Mouse (Mus musculus) embryonic facial prominence, embryonic 14.5 days (tissue): ENCODE results near the gene Gse1. TPM values are rescaled to one million over a fixed set of nuclear protein-coding genes. Genes with fewer than 3 reads are reported as not detected.

Experiments
- ATAC-seq: fragments of 200-750 bp; cut with Nextera tagmentation; 2 replicates; pipeline ENCODE4 v1.8.0; 2017; ENCODE audit warnings: low read depth, moderate number of reproducible peaks, moderate TSS enrichment
- DNase-seq: peaks from one replicate; pipeline ENCODE4 v3.0.0-alpha.2; 2015; ENCODE audit warnings: low spot score
- H3K27ac ChIP-seq: fragments of 300-500 bp; sonication (generic); replicated peaks from 2 replicates; pipeline ENCODE4 v1.5.1; 2014; ENCODE audit warnings: low read depth, mild to moderate bottlenecking, low read length, moderate library complexity
- H3K27me3 ChIP-seq: fragments of 300-500 bp; sonication (generic); replicated peaks from 2 replicates; pipeline ENCODE4 v1.6.1; 2014; ENCODE audit warnings: low read length; ENCODE audit not compliant: control insufficient read depth, insufficient read depth
- H3K36me3 ChIP-seq: fragments of 300-500 bp; sonication (generic); 2 replicates; pipeline ENCODE4 v1.6.1; 2014; ENCODE audit warnings: low read length, mixed read lengths; ENCODE audit not compliant: control insufficient read depth, insufficient read depth
- H3K4me1 ChIP-seq: fragments of 300-500 bp; sonication (generic); 2 replicates; pipeline ENCODE4 v1.6.1; 2014; ENCODE audit warnings: antibody characterized with exemption, low read length; ENCODE audit not compliant: control insufficient read depth, insufficient read depth
- H3K4me2 ChIP-seq: fragments of 300-500 bp; sonication (generic); 2 replicates; pipeline ENCODE4 v1.6.1; 2014; ENCODE audit warnings: low read depth, mild to moderate bottlenecking, low read length, moderate library complexity, mixed read lengths
- H3K4me3 ChIP-seq: fragments of 300-500 bp; sonication (generic); 2 replicates; pipeline ENCODE4 v1.5.1; 2014; ENCODE audit warnings: low read depth, mild to moderate bottlenecking, low read length
- H3K9ac ChIP-seq: fragments of 300-500 bp; sonication (generic); 2 replicates; pipeline ENCODE4 v1.6.1; 2014; ENCODE audit warnings: low read depth, mild to moderate bottlenecking, low read length, moderate library complexity, mixed read lengths
- H3K9me3 ChIP-seq: fragments of 300-500 bp; sonication (generic); 2 replicates; pipeline ENCODE4 v1.6.1; 2016; ENCODE audit warnings: low read length; ENCODE audit not compliant: control insufficient read depth
- WGBS: fragments of 180-500 bp; shearing (Covaris S2); extraction: QIAGEN DNeasy Blood & Tissue Kit; methylation state at CpG from one replicate; pipeline ENCODE4 v1.1.7; 2014; 5-methylcytosine and 5-hydroxymethylcytosine counted together
- polyA plus RNA-seq: library from polyadenylated mRNA; unstranded; fragments of >200 nt; fragmentation: Nextera tagmentation; extraction: Ambion mirVana; gene quantifications from 2 replicates; pipeline ENCODE4 v1.2.1, GENCODE M21; 2014

The Gse1 gene
- polyA plus RNA-seq, 1 experiment from 2014 or later = 8.7 TPM

- no peak overlapping the region for H3K4me2 ChIP-seq
- ATAC-seq = no peak
- no peaks in the 10 kb centered on the region for H3K36me3 ChIP-seq
- no peaks in the 10 kb centered on the region for H3K9me3 ChIP-seq
- no peak overlapping the region for H3K27ac ChIP-seq
- WGBS = 88% methylated on average over 6 of the region's 6 CpGs
- H3K4me3 ChIP-seq = no peak overlapping the region
- DNase-seq = no peak
- H3K4me1 ChIP-seq = peaks cover 71% of the 10 kb centered on the region
- H3K27me3 ChIP-seq = no peaks in the 10 kb centered on the region
- no peak overlapping the region for H3K9ac ChIP-seq
Measured at GRCm38 (mm10) chr8:120515650-120516049, 287.4 kb downstream of the Gse1 start.

- peaks cover 71% of the 10 kb centered on the region for H3K4me1 ChIP-seq
- peak overlapping the region; percentile 20; the same call in 1 of the 2 replicates for H3K9ac ChIP-seq
- peak; percentile 80 for DNase-seq
- WGBS = 17% methylated on average over 11 of the region's 12 CpGs
- no peak overlapping the region for H3K27ac ChIP-seq
- H3K27me3 ChIP-seq = no peaks in the 10 kb centered on the region
- no peak overlapping the region for H3K4me3 ChIP-seq
- H3K36me3 ChIP-seq = no peaks in the 10 kb centered on the region
- H3K4me2 ChIP-seq = peak overlapping the region; percentile 30
- H3K9me3 ChIP-seq = no peaks in the 10 kb centered on the region
- peak; percentile 4; the same call in 1 of the 2 replicates for ATAC-seq
Measured at GRCm38 (mm10) chr8:120516182-120516755, 288.0 kb downstream of the Gse1 start.

GRCm38 (mm10) chr8:120517666-120518410 is 289.6 kb downstream of the Gse1 start:
- WGBS = 46% methylated on average over 10 of the region's 11 CpGs
- no peak for ATAC-seq
- Histone ChIP-seq H3K9me3 (no peaks in the 10 kb centered on the region), H3K4me2 (no peak overlapping the region), H3K27me3 (no peaks in the 10 kb centered on the region), H3K36me3 (no peaks in the 10 kb centered on the region), H3K4me3 (no peak overlapping the region), H3K9ac (no peak overlapping the region), H3K27ac (no peak overlapping the region), H3K4me1 (peaks cover 59% of the 10 kb centered on the region)
- no peak for DNase-seq

GRCm38 (mm10) chr8:120518736-120519534 is 290.7 kb downstream of the Gse1 start:
- H3K4me1 ChIP-seq = peaks cover 54% of the 10 kb centered on the region
- ATAC-seq = no peak
- no peak overlapping the region for H3K9ac ChIP-seq
- no peak overlapping the region for H3K27ac ChIP-seq
- H3K4me2 ChIP-seq = no peak overlapping the region
- peak; percentile 62 for DNase-seq
- H3K36me3 ChIP-seq = no peaks in the 10 kb centered on the region
- H3K9me3 ChIP-seq = no peaks in the 10 kb centered on the region
- no peaks in the 10 kb centered on the region for H3K27me3 ChIP-seq
- WGBS = 64% methylated on average over 8 of the region's 14 CpGs
- no peak overlapping the region for H3K4me3 ChIP-seq

- Histone ChIP-seq H3K27ac (no peak overlapping the region), H3K4me3 (no peak overlapping the region), H3K27me3 (no peaks in the 10 kb centered on the region), H3K9ac (no peak overlapping the region), H3K9me3 (no peaks in the 10 kb centered on the region), H3K4me2 (no peak overlapping the region), H3K4me1 (peaks cover 50% of the 10 kb centered on the region), H3K36me3 (no peaks in the 10 kb centered on the region)
- peak; percentile 41 for DNase-seq
- no peak for ATAC-seq
- 61% methylated on average over 15 of the region's 15 CpGs for WGBS
Measured at GRCm38 (mm10) chr8:120520287-120520686, 292.0 kb downstream of the Gse1 start.

GRCm38 (mm10) chr8:120520707-120521590 is 292.7 kb downstream of the Gse1 start:
- Histone ChIP-seq H3K36me3 (no peaks in the 10 kb centered on the region), H3K4me3 (no peak overlapping the region), H3K9me3 (no peaks in the 10 kb centered on the region), H3K27me3 (no peaks in the 10 kb centered on the region), H3K27ac (no peak overlapping the region; the same call in 1 of the 2 replicates), H3K4me1 (peaks cover 56% of the 10 kb centered on the region), H3K9ac (peak overlapping the region; percentile 23; the same call in 1 of the 2 replicates), H3K4me2 (no peak overlapping the region)
- DNase-seq = peak; percentile 79
- WGBS = 12% methylated on average over 19 of the region's 20 CpGs
- peak; percentile 44 for ATAC-seq

- no peaks in the 10 kb centered on the region for H3K36me3 ChIP-seq
- H3K4me2 ChIP-seq = no peak overlapping the region
- no peak for DNase-seq
- H3K9ac ChIP-seq = peak overlapping the region; percentile 23; the same call in 1 of the 2 replicates
- no peak overlapping the region for H3K4me3 ChIP-seq
- peak; percentile 2; the same call in 1 of the 2 replicates for ATAC-seq
- WGBS = 63% methylated on average over 7 of the region's 7 CpGs
- H3K4me1 ChIP-seq = peaks cover 56% of the 10 kb centered on the region
- no peak overlapping the region; the same call in 1 of the 2 replicates for H3K27ac ChIP-seq
- no peaks in the 10 kb centered on the region for H3K27me3 ChIP-seq
- no peaks in the 10 kb centered on the region for H3K9me3 ChIP-seq
Measured at GRCm38 (mm10) chr8:120521591-120521965, 293.3 kb downstream of the Gse1 start.

DNA sequence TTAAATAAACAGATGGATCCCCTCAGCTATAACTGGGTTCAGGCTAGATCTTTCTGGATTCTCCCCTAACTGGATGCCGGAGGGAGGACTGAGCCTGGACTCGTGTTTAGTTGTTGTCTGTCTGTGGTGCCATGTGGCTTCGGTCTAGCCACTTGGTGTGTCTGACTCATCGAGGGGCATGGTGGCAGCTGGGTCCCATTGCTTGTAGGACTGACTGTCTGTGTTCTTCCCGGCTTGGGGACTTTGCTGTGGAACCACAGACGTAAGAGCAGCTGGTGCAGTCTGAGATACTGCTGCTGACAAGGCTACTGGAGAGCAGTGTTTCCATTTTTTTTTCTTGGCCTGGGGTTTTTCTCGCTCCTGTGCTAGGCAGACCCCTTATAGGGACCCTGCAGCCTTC is 295.4 kb downstream of the Gse1 start:
- no peak for ATAC-seq
- Histone ChIP-seq H3K36me3 (no peaks in the 10 kb centered on the region), H3K4me1 (peaks cover 46% of the 10 kb centered on the region), H3K4me2 (no peak overlapping the region), H3K27me3 (no peaks in the 10 kb centered on the region), H3K9ac (no peak overlapping the region), H3K27ac (no peak overlapping the region), H3K4me3 (no peak overlapping the region), H3K9me3 (no peaks in the 10 kb centered on the region)
- 69% methylated on average over 7 of the region's 7 CpGs for WGBS
- peak; percentile 39 for DNase-seq
